Mouse (Mus musculus) CH12.LX (cell line): ENCODE results near the gene Ptprcap.

ENCODE experiments used
- BHLHE40 ChIP-seq: IDR thresholded peaks from 2 replicates; pipeline ENCODE4 v1.6.1; 2011; ENCODE audit warnings: mild to moderate bottlenecking, low read depth, low read length, improper control_type of control experiment
- CTCF ChIP-seq, 2 experiments: IDR thresholded peaks in 1 of 2; conservative IDR thresholded peaks in 1 of 2; 2 replicates each; pipeline ENCODE4 v1.5.1; 2011 to 2012; ENCODE audit warnings: low read depth in 2 of 2, low read length in 2 of 2, improper control_type of control experiment in 1 of 2, inconsistent platforms in 1 of 2, mild to moderate bottlenecking in 1 of 2, moderate library complexity in 1 of 2
- ELF1 ChIP-seq: IDR thresholded peaks from 2 replicates; pipeline ENCODE4 v1.6.1; 2014; ENCODE audit warnings: low read depth, mild to moderate bottlenecking, inconsistent platforms, low read length, improper control_type of control experiment
- EP300 ChIP-seq: IDR thresholded peaks from 2 replicates; pipeline ENCODE4 v1.6.1; 2011; ENCODE audit warnings: low read length, improper control_type of control experiment
- TBP ChIP-seq: conservative IDR thresholded peaks from 2 replicates; pipeline ENCODE4 v1.6.1; 2011; ENCODE audit warnings: low read depth, low read length, improper control_type of control experiment
- USF2 ChIP-seq: conservative IDR thresholded peaks from 2 replicates; pipeline ENCODE4 v1.6.1; 2011; ENCODE audit warnings: low read depth, low read length, improper control_type of control experiment

GRCm38 (mm10) chr19:4129462-4129861 lies 23.9 kb upstream of the Ptprcap start:
- TF ChIP-seq CTCF (conservative IDR thresholded peaks at IDR 0.05 in 1 of 2, IDR thresholded peaks at IDR 0.05 in 1 of 2; ENCODE audit: low read depth in 2 of 2, low read length in 2 of 2), result no peak
- TF ChIP-seq TBP, result no peak
- TF ChIP-seq EP300, result no peak
- TF ChIP-seq BHLHE40, result no peak
- TF ChIP-seq ELF1, result no peak
- no peak for TF ChIP-seq USF2
